Mouse (Mus musculus) forebrain, postnatal 0 days (tissue): ENCODE results near the gene Slc39a3. TPM values are rescaled to one million over a fixed set of nuclear protein-coding genes. Genes with fewer than 3 reads are reported as not detected.

Source experiments
- ATAC-seq: fragments of 200-750 bp; cut with Nextera tagmentation; 2 replicates; pipeline ENCODE4 v1.8.0; 2017; ENCODE audit warnings: mild to moderate bottlenecking, moderate library complexity
- DNase-seq: peaks from one replicate; pipeline ENCODE4 v3.0.0-alpha.2; 2015
- H3K27ac ChIP-seq: fragments of 300-500 bp; sonication (generic); 2 replicates; pipeline ENCODE4 v1.5.1; 2014; ENCODE audit warnings: low read depth, mild to moderate bottlenecking, antibody characterized with exemption, low read length, moderate library complexity, mixed read lengths
- H3K27me3 ChIP-seq: fragments of 300-500 bp; sonication (generic); 2 replicates; pipeline ENCODE4 v1.6.1; 2014; ENCODE audit warnings: mild to moderate bottlenecking, low read length, mixed read lengths; ENCODE audit not compliant: insufficient read depth
- H3K36me3 ChIP-seq: fragments of 300-500 bp; sonication (generic); 2 replicates; pipeline ENCODE4 v1.6.1; 2014; ENCODE audit warnings: mild to moderate bottlenecking, moderate library complexity; ENCODE audit not compliant: insufficient read depth
- H3K4me1 ChIP-seq: fragments of 300-500 bp; sonication (generic); 2 replicates; pipeline ENCODE4 v1.6.1; 2014; ENCODE audit warnings: antibody characterized with exemption; ENCODE audit not compliant: insufficient read depth
- H3K4me2 ChIP-seq: fragments of 300-500 bp; sonication (generic); 2 replicates; pipeline ENCODE4 v1.6.1; 2014; ENCODE audit warnings: low read depth, mild to moderate bottlenecking, moderate library complexity
- H3K4me3 ChIP-seq: fragments of 300-500 bp; sonication (generic); 2 replicates; pipeline ENCODE4 v1.5.1; 2014; ENCODE audit warnings: low read depth, low read length, mixed read lengths
- H3K9ac ChIP-seq: fragments of 300-500 bp; sonication (generic); 2 replicates; pipeline ENCODE4 v1.6.1; 2014; ENCODE audit warnings: mild to moderate bottlenecking
- H3K9me3 ChIP-seq: fragments of 300-500 bp; sonication (generic); 2 replicates; pipeline ENCODE4 v1.6.1; 2016; ENCODE audit warnings: low read length
- CTCF ChIP-seq: sonication (generic); IDR thresholded peaks from 2 replicates; pipeline ENCODE4 v1.5.1; 2016; ENCODE audit warnings: antibody characterized with exemption, control low read depth, low read depth
- WGBS: fragments of 180-500 bp; shearing (Covaris S2); extraction: QIAGEN DNeasy Blood & Tissue Kit; methylation state at CpG from one replicate; pipeline ENCODE4 v1.1.7; 2014; 5-methylcytosine and 5-hydroxymethylcytosine counted together
- polyA plus RNA-seq: library from polyadenylated mRNA; unstranded; fragments of >200 nt; fragmentation: Nextera tagmentation; extraction: Ambion mirVana; gene quantifications from 2 replicates; pipeline ENCODE4 v1.2.1, GENCODE M21; 2015
- total RNA-seq: library from RNA; depleted of rRNA; stranded (reverse); fragments of >200 nt; gene quantifications from 2 replicates; pipeline ENCODE4 v1.2.3, GENCODE M21; 2014

Slc39a3 gene
- total and polyA plus RNA-seq, 2 experiments from 2014 or later, result 45.2 to 104 TPM

DNA sequence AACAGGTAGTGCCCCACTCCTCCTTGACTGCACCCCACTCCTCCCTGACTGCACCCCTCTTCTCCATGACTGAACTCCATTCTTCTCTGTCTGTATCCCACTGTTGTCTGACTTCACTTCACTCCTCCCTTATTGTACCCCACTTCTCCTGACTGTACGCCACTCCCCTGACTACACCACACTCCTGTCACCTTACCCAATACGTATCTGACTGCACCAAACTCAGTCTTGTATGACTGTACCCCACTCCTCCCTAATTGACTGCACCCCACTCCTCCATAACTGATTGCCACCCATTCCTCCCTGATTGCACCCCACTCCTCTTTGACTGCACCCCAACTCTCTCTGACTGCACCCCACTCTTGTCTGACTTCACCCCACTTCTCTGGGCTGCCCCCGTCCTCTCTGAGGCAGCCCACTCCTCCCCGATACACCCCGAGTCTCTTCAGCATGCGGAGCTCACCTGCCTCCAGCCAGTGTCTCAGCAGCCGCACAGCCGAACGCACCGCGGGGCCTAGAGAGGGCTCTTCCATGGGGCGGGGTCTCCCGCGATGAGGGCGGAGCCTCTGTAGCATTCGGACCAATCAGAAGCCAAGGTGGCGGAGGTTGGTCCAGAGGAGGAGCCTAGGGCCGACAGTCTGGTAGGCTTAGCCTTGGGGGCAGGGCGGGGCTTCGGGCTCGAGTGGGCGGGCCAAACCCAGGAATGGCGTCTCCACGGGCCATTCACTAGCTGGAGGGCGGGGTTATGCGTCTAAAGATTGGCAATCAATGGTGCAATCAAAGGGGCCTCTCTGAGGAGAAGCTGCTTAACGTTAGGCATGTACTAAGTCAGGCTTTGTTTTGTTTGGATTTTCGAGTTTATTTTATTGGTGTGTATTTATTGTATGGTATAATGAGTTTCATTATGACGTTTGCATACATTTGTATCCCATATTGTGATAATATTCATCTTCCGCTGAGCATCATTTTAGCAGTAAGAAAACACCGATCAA is 22.5 kb downstream of the Slc39a3 start, which contains the start of gene Gng7:
TSS of gene Gng7 (minus strand) at position 553 of the 992 bp plus-strand sequence.
- peak within 1 kb of the TSS; percentile 49 for H3K4me3 ChIP-seq
- no peaks in the 10 kb centered on the region; the same call in 1 of the 2 replicates for H3K4me1 ChIP-seq
- no peaks in the 10 kb centered on the region for H3K27me3 ChIP-seq
- WGBS, result 8% methylated on average over 31 of the region's 31 CpGs
- H3K27ac ChIP-seq, result 0 out of 2 replicates have a peak within 1 kb of the TSS, but pooled peaks have one; percentile 29
- no peaks in the 10 kb centered on the region for H3K36me3 ChIP-seq
- TF ChIP-seq CTCF, result no peak
- ATAC-seq, result peak; percentile 98
- DNase-seq, result peak; percentile 99
- no peaks in the 10 kb centered on the region for H3K9me3 ChIP-seq
- peak within 1 kb of the TSS; percentile 56 for H3K9ac ChIP-seq
- peak within 1 kb of the TSS; percentile 63 for H3K4me2 ChIP-seq

DNA sequence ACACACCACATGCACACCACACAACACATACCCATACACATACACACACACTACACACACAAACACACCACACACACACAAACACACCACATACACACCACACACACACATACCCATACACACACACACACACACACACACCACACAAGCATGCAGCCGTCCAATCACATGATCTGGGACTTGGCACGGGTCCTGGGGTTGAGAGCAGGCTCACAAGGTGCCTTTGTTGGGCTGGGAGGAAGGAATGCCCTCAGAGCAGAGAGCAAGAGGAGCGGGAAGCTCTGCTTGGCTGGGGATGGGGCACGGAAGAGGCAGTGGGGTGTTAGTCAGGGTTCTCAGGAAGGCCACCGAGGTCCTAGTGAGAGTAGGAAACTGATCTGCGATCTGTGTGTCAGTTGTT is 26.4 kb downstream of the Slc39a3 start:
- 47% methylated on average over 6 of the region's 6 CpGs for WGBS
- ATAC-seq (no peak), DNase-seq (peak; percentile 13)
- H3K27ac ChIP-seq, result no peak overlapping the region
- no peak overlapping the region for H3K4me2 ChIP-seq
- no peak overlapping the region for H3K9ac ChIP-seq
- H3K4me3 ChIP-seq, result no peak overlapping the region
- H3K36me3 ChIP-seq, result no peaks in the 10 kb centered on the region
- no peaks in the 10 kb centered on the region; the same call in 1 of the 2 replicates for H3K4me1 ChIP-seq
- no peaks in the 10 kb centered on the region for H3K9me3 ChIP-seq
- no peaks in the 10 kb centered on the region for H3K27me3 ChIP-seq
- TF ChIP-seq CTCF, result no peak

DNA sequence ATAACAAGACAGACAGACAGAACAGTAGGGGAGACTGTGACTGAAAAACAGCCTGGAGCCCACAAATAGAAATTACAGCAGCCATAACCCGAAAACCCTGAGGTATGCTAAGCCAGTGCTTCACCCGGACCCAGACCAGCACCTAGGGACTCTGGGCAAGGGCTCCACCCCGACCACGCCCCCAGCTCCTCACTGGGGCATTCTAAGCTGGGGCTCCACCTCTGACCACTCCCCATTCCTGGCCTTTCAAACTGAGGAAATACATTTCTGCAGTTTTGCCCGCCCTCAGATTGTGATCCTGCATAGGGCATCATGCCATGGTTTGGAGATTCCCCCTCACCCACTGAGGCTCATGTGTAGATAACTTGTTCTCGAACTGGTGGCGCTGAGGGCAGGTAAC is 30.0 kb downstream of the Slc39a3 start:
- H3K4me3 ChIP-seq, result no peak overlapping the region
- no peaks in the 10 kb centered on the region for H3K27me3 ChIP-seq
- H3K36me3 ChIP-seq, result no peaks in the 10 kb centered on the region
- H3K4me1 ChIP-seq, result 0 out of 2 replicates have a peak, but pooled peaks cover 7% of the 10 kb centered on the region
- ATAC-seq (no peak), DNase-seq (no peak)
- no peaks in the 10 kb centered on the region for H3K9me3 ChIP-seq
- H3K4me2 ChIP-seq, result no peak overlapping the region
- H3K9ac ChIP-seq, result no peak overlapping the region
- H3K27ac ChIP-seq, result no peak overlapping the region
- TF ChIP-seq CTCF, result no peak
- 38% methylated on average over 7 of the region's 7 CpGs for WGBS

DNA sequence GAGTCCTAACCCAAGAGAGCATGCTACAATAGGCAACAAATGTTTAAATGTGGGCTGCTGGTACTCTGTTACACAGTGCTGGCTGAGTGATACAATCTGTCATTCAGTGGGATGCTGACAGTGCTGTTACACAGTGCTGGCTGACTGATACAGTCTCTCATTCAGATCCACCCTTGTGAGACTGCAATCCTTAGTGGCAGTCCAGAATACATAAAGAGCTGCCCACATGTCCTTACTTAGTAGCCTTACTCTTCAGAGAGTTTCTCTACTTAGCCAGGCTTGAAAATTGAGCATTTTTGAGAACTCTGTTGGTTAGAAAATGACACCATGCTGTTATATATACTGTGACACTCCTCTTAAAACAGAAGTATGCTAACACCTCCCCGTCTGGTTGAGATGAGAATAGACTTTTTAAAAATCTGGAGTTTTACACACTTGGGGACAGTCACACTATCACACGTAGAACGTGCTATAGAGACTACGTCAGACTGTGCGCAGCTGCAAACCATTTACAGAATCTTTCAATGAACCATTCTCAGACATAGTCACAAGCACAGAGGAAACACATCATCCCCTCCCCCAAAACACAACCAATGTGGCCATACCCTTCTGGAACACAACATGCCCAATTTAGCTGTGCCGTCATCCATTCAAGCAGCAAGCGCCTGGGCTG is 31.1 kb downstream of the Slc39a3 start:
- Histone ChIP-seq H3K9ac (no peak overlapping the region), H3K27ac (no peak overlapping the region), H3K4me2 (no peak overlapping the region), H3K4me3 (no peak overlapping the region), H3K27me3 (no peaks in the 10 kb centered on the region), H3K9me3 (no peaks in the 10 kb centered on the region), H3K36me3 (no peaks in the 10 kb centered on the region), H3K4me1 (peaks cover 14% of the 10 kb centered on the region)
- TF ChIP-seq CTCF, result no peak
- peak; percentile 22 for DNase-seq
- 86% methylated on average over 7 of the region's 7 CpGs for WGBS
- ATAC-seq, result peak; percentile 69

DNA sequence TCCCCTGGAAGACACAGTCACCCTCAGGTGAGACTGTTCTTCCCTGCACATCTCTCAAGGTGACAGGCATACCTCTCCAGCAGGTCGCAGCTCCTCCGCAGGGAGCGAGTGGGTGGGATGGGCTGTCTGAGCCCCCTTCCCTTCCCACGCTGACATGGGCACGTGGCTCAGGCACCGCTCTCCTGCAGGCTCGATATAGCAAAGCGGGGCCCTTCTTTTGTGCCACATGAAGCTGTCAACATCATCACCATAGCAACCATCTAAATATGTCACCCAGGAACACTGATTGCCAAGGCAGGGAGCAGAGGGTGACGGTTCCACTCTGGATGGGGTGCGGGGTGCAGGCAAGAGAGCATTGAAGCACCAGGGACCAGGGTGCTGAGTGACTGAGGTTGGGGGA is 36.1 kb downstream of the Slc39a3 start:
- Histone ChIP-seq H3K9ac (peak overlapping the region; percentile 23), H3K27ac (peak overlapping the region; percentile 75), H3K4me1 (peaks cover 26% of the 10 kb centered on the region), H3K9me3 (no peaks in the 10 kb centered on the region), H3K4me3 (no peak overlapping the region), H3K27me3 (no peaks in the 10 kb centered on the region), H3K36me3 (no peaks in the 10 kb centered on the region), H3K4me2 (peak overlapping the region; percentile 36)
- DNase-seq (peak; percentile 76), ATAC-seq (peak; percentile 76)
- TF ChIP-seq CTCF, result no peak
- 22% methylated on average over 10 of the region's 10 CpGs for WGBS

DNA sequence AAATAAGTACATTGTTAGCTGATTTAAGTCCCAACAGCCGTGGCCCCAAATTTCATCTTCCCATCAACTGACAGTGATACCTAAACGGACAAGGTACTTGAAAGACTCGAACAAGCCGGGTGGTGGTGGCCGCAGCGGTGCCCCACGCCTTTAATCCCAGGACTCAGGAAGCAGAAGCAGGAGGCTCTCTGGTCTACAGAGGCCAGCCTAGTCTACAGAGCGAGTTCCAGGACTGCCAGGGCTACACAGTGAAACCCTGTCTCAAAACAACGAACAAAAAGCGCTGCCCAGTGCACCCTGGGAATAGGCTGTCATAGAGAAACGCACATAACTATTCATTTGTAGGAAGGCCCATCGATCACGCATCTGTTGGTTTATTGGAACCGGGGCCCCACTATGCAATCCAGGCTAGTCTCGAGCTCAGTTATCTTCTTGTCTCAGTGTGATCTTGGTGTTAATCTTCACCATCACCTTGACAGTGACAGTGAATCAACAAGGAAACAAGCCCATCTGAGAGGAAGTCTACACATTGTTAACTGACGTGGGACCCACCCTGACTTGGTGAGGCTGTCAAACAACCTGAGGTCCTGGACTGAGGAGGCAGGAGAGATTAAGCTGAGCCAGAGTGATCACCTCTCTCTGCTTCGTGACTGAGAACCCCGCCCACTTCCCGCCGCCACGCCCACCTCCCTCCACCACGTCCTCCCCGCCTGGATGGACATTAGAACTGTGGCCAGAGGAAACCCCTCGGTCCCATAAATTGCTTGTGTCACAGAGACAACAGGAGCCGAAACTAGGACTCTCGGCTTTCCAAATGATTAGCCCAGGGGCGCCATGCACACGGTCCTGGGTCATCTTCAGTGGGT is 36.8 kb downstream of the Slc39a3 start:
- H3K9me3 ChIP-seq, result no peaks in the 10 kb centered on the region
- peak overlapping the region; percentile 75 for H3K27ac ChIP-seq
- H3K4me2 ChIP-seq, result peak overlapping the region; percentile 36
- peaks cover 26% of the 10 kb centered on the region for H3K4me1 ChIP-seq
- no peaks in the 10 kb centered on the region for H3K27me3 ChIP-seq
- 49% methylated on average over 28 of the region's 28 CpGs for WGBS
- no peak for TF ChIP-seq CTCF
- H3K36me3 ChIP-seq, result no peaks in the 10 kb centered on the region
- DNase-seq (peak; percentile 11), ATAC-seq (no peak)
- H3K9ac ChIP-seq, result peak overlapping the region; percentile 23
- no peak overlapping the region for H3K4me3 ChIP-seq
